Mouse (Mus musculus) embryonic fibroblast, embryonic 13.5 days (primary cell): ENCODE results near the gene Trpm8.

Source experiments
- CTCF ChIP-seq: IDR thresholded peaks from 2 replicates; pipeline ENCODE4 v1.5.1; 2011; ENCODE audit warnings: mild to moderate bottlenecking, control low read depth, low read length, moderate library complexity, borderline replicate concordance; ENCODE audit not compliant: insufficient read depth
- POLR2A ChIP-seq: IDR thresholded peaks from 2 replicates; pipeline ENCODE4 v1.6.1; 2011; ENCODE audit warnings: low read depth, mild to moderate bottlenecking, control low read depth, low read length, moderate library complexity

DNA sequence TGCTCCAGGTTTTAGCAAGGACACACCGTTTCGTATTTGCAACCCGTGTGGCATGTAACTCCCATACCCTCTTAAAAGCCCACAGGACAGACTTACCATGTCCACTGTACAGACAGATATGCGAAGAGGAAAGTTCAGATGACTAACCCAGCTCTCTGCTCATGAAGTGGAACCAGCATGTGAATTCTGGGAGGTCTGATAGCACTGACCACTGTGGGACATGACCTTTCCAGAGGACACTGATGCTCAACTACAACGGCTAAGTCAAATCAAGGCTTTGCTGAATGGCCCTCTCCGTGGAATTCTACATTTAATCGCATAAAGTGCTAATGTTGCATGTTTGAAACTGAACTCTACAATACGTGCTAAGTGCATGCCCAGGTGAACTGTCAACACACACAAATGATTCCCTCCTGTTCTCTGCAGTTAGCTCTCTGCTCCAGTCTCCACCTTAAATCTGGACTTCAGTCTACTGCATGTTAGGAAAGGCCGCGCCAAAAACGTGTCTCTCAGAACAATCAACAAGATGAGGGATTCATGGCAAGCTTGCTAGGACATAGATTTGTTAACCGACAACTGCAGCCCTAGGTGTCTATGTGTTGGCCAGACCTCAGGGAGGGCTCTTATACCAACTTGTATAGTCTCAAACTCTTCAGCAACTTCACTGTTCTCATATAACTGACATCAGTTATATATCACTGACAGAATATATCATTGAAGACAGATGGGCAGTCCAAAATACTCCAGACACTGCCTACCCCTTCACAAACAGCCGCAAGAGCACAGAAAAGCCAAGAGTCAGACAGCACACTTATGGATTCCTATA is 1.6 kb upstream of the Trpm8 start:
- TF ChIP-seq CTCF, result no peak
- no peak for TF ChIP-seq POLR2A
